Mouse (Mus musculus): ENCODE results near the gene Zfp14. TPM values are rescaled to one million over a fixed set of nuclear protein-coding genes. Genes with fewer than 3 reads are reported as not detected.

Zfp14 gene
- 5.7 and 6.3 TPM in 2 replicates for polyA plus RNA-seq (2016; fragmentation: Nextera tagmentation; extraction: Ambion mirVana)

DNA sequence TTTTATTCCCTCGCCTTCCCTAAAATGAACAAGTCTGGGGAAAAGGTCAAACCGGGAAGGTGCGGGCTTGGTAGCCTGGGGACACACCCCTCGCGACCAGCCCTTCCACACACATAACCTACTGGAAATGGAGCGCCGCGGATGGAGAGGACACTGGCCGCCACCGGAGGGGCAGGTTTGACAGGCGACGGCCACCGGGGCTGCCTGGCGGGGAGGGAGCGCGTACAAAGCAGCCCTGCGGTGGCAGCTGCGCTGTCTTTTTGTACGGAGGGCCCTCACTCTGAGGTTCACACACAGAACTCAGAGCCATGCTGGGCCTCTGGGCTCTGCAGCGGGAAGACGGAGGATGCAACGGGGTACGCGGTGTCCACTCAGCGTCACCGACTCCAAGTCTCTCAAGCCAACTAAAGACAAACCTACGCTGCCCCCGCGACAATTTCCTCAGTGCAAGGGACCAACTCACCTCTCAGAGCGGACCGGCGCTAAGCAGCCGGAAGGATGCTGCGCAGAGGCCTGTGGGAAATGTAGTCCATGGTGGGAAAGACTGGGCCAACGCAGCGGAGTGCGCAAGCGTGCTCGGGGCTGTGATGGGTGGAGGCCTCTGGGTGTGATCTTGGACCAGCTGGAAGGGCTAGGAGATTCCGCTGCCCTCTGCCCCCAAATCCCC lies at the start of gene Zfp14:
Gene Zfp14 (minus strand): TSS at position 499 of the 667 bp plus-strand sequence.
- Histone ChIP-seq H3K36me3 (peaks cover 12% of the 10 kb centered on the region), H3K27ac (peak within 1 kb of the TSS; percentile 81), H3K9me3 (no peaks in the 10 kb centered on the region), H3K27me3 (no peaks in the 10 kb centered on the region), H3K9ac (peak within 1 kb of the TSS; percentile 85), H3K4me3 (peak within 1 kb of the TSS; percentile 79), H3K4me1 (peaks cover 9% of the 10 kb centered on the region; the same call in 1 of the 2 replicates), H3K4me2 (replicated peaks) (peak within 1 kb of the TSS; percentile 88)
- WGBS = under 1% methylated on average over 40 of the region's 40 CpGs
- ATAC-seq (ENCODE audit: insufficient number of reproducible peaks, insufficient read depth, low FRiP score, low TSS enrichment) = peak; percentile 96

DNA sequence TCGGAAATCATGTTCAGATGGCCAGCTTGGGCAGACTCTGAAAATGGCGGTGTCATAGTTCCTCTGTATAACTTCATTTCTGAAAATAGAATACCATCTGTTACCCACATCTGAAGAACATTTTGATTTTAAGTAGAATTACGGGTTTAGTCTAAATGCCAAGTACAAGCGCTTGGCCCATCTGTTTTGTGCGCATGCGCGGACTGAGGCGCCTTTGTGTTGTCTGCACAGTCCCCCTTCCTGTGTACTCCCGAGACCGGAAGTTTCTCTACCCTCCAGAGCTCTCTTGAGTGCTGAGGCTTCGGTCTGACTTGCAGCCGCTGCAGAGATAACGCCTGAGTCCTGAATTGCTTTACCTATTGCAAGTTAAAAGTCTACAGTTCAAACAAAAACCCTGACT lies 48.1 kb upstream of the Zfp14 start:
- Histone ChIP-seq H3K4me2 (replicated peaks) (no peak overlapping the region), H3K4me1 (peaks cover 10% of the 10 kb centered on the region; the same call in 1 of the 2 replicates), H3K9me3 (peaks cover 20% of the 10 kb centered on the region), H3K27me3 (no peaks in the 10 kb centered on the region), H3K9ac (no peak overlapping the region), H3K27ac (no peak overlapping the region), H3K36me3 (peaks cover 64% of the 10 kb centered on the region), H3K4me3 (no peak overlapping the region)
- WGBS = 94% methylated on average over 13 of the region's 13 CpGs
- no peak for ATAC-seq (ENCODE audit: insufficient number of reproducible peaks, insufficient read depth, low FRiP score, low TSS enrichment)

DNA sequence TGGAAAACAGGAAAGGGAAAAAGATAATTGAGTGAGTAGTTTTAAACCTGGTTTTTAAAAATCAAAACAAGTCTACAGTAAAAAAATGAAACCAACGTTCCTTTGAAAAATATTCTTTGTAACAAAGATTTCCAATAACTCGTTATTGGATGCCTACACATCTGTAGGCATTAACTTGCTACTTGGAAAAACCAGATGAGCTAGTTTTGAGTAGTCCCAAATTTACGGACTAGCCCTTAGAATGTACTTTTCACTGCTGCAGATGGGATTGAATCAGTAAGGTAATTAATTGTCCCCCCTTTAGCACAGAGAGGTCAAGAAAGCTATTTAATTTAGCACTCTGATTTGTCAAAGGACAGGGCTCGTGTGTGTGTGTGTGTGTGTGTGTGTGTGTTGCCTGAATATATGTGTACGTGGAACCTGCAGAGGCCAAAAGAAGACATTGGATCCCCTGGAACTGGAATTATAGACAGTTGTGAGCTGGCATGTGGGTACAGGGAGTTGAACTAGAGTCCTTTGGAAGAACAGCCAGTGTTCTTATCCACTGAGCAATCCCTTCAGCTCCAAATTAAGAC lies 44.5 kb upstream of the Zfp14 start:
- peak overlapping the region; percentile 66 for H3K4me2 ChIP-seq (replicated peaks)
- 7% methylated on average over 5 of the region's 5 CpGs for WGBS
- no peaks in the 10 kb centered on the region for H3K27me3 ChIP-seq
- H3K4me1 ChIP-seq = peaks cover 15% of the 10 kb centered on the region; the same call in 1 of the 2 replicates
- peak overlapping the region; percentile 48; the same call in 1 of the 2 replicates for H3K27ac ChIP-seq
- peak overlapping the region; percentile 66 for H3K9ac ChIP-seq
- peaks cover 32% of the 10 kb centered on the region for H3K36me3 ChIP-seq
- H3K9me3 ChIP-seq = 0 out of 2 replicates have a peak, but pooled peaks cover 3% of the 10 kb centered on the region
- no peak for ATAC-seq (ENCODE audit: insufficient number of reproducible peaks, insufficient read depth, low FRiP score, low TSS enrichment)
- H3K4me3 ChIP-seq = peak overlapping the region; percentile 58

DNA sequence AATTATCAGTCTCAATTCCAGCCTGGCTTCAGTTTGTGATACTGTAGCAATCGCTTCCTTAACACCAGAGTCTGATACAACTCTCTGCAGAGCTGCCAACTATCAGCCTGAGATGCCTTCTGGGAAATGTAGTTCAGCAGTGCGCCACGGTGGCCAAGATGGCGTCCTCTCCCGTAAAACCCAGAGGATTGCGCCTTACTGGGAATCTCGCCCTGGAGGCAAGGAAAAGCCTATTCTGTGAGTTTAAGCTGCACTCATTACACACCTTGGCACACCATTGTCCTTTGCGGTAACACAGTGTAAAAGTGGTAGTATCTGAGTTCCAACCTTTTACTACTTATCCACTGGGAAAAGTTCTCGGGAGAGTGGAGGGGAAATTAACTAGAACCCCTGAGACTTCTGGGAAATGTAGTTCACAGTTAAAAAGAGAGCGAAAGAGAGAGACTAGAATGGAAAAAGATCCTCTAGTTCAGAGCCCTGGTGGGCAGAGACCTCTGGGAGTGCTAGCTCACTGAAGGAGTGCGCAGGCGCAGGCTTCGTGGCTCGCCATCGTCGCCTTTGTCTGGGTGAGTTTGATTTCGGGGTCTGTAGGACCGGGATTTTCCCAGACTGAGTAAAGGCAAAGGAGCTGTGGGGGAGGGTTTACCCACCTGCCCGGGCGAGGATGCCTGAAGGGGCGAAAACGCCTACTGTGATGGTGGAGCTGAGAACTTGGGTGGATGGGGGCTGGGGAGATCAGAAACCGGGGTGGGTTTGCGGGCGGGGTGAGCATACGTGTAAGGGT lies 43.7 kb upstream of the Zfp14 start, which contains the start of gene Zfp260:
Gene Zfp260 (plus strand): TSS at position 132 of the 784 bp plus-strand sequence.
- H3K9me3 ChIP-seq = no peaks in the 10 kb centered on the region
- peak within 1 kb of the TSS; percentile 77 for H3K9ac ChIP-seq
- H3K4me3 ChIP-seq = peak within 1 kb of the TSS; percentile 58
- no peaks in the 10 kb centered on the region for H3K27me3 ChIP-seq
- peak within 1 kb of the TSS; percentile 98 for H3K27ac ChIP-seq
- peaks cover 15% of the 10 kb centered on the region; the same call in 1 of the 2 replicates for H3K4me1 ChIP-seq
- peak within 1 kb of the TSS; percentile 66 for H3K4me2 ChIP-seq (replicated peaks)
- peak; percentile 81 for ATAC-seq (ENCODE audit: insufficient number of reproducible peaks, insufficient read depth, low FRiP score, low TSS enrichment)
- peaks cover 24% of the 10 kb centered on the region for H3K36me3 ChIP-seq
- WGBS = under 1% methylated on average over 26 of the region's 26 CpGs

DNA sequence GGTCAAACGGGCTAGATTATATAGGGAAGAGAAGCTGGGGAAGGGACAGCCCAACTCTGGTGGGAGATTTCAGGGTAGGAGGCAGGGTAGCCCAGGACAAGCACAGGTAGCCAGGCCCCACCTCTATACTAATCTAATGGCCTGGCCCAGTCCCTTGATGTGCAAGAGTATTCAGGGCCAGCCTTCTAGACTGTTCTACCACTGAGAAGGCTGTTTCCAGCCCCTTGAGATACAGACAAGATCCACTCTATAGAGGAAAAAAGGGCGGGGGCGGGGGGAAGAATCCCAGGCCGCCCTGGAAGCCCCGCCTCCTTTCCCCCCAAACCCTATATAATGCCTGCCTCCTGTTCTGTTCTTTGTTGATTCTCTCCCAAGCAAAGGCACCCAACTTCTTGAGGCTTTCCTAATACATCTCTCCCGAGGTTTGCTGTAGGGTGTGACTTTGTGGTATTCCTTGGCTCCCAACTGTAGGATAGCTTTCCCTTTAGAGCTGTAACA lies 42.8 kb upstream of the Zfp14 start:
- H3K4me1 ChIP-seq = peaks cover 21% of the 10 kb centered on the region
- H3K27me3 ChIP-seq = no peaks in the 10 kb centered on the region
- no peaks in the 10 kb centered on the region for H3K9me3 ChIP-seq
- H3K36me3 ChIP-seq = peaks cover 15% of the 10 kb centered on the region
- peak overlapping the region; percentile 49 for H3K4me2 ChIP-seq (replicated peaks)
- peak overlapping the region; percentile 98; the same call in 1 of the 2 replicates for H3K27ac ChIP-seq
- ATAC-seq (ENCODE audit: insufficient number of reproducible peaks, insufficient read depth, low FRiP score, low TSS enrichment) = no peak
- H3K4me3 ChIP-seq = peak overlapping the region; percentile 58
- WGBS = 78% methylated on average over 6 of the region's 6 CpGs
- no peak overlapping the region for H3K9ac ChIP-seq

DNA sequence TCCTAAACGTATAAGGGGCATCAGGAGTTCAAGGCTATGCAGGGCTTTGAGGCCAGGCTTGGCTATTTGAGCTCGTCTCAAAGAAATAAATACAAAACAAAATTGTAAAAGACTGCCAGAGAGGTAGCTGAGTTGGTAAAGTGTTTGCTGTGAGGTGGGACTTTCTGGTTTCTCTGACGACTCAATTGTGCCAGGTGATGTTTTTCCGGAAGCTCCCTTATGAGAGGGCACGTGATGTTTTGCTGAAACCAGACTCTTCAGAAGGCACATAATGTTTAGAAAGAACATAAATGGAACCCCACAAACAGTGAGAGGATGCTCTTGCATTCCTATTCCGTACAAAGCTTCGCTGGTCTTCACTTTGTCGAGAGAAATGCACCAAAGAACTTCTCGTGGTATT lies 41.5 kb upstream of the Zfp14 start:
- ATAC-seq (ENCODE audit: insufficient number of reproducible peaks, insufficient read depth, low FRiP score, low TSS enrichment) = no peak
- peaks cover 5% of the 10 kb centered on the region for H3K36me3 ChIP-seq
- H3K27me3 ChIP-seq = no peaks in the 10 kb centered on the region
- H3K27ac ChIP-seq = no peak overlapping the region
- H3K4me2 ChIP-seq (replicated peaks) = no peak overlapping the region
- peaks cover 31% of the 10 kb centered on the region for H3K4me1 ChIP-seq
- WGBS = 82% methylated on average over 9 of the region's 9 CpGs
- H3K9ac ChIP-seq = no peak overlapping the region
- no peak overlapping the region for H3K4me3 ChIP-seq
- H3K9me3 ChIP-seq = no peaks in the 10 kb centered on the region

DNA sequence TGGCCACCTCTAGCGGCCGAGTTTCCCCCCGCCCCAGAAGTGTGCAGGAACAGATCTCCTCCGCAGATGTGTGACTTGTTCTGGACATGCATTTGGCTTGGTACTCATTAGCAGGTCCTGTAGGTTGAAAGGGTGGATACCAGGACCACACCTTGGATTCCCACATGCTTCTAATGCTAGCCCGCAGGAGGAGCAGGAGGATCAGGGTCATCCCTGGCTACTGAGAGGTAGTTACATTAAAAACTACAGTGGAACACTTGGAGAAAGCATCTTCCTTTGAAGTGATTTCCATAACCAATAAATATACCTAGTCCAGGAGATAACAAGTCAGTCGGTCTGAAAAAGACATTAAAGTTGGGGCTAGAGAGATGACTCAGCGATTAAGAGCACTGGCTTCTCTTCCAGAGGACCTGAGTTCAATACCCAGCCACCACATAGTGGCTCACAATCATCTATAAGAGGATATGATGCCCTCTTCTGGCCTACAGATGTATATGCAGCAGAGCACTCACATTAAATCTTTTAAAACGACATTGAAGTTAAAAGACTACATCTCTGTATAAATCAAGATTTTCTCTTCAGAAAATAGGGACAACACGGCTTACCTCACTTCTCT lies 39.9 kb upstream of the Zfp14 start:
- WGBS = 6% methylated on average over 9 of the region's 9 CpGs
- Histone ChIP-seq H3K9ac (no peak overlapping the region), H3K27ac (peak overlapping the region; percentile 87)

DNA sequence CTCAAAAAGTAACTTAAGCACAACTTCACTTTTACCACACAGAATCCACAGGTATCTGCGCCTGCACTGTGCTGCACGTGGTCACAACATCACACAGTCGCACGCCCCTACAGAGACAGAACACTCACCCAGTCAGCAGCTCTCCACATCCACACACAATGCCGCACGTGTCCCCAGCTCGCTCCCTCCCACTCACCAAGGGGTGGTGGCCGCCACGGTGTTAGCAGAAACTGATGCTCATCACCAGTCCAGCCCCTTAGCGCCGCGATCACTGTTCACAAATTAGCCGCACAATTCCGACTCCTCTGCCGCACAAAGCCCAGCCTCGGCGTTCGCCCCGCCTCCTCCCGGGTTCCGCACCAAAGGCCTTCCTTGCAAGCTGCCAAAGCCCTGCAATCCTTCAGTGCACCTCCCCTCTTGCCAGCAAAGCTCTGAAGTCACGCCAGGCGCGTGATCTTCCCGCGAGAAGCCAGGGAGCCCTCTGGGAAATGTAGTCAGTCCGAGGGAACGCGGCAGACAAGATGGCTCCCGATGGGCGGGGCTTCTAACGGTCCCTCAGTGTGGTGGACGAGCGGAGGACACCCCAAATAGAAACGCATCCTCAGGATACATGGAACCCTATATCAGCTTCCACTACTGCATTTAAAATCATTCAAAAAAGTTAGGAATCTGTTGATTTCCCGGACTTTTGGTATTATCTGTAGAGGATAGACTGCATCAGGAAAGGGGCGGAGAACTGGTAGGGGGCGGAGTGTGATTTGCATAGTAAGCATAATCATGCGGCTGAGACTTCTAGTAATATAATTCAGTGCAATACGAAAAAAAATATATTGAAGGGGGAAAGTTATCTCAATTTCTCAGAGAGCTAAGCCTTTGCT lies 39.2 kb upstream of the Zfp14 start, which contains the start of the genes Gm26920 and Zfp566:
Gene Gm26920 (minus strand): TSS at position 319 of the 878 bp plus-strand sequence.
Gene Zfp566 (minus strand): TSS at position 436 of the 878 bp plus-strand sequence.
- Histone ChIP-seq H3K9ac (peak within 1 kb of the TSS; percentile 74), H3K36me3 (peaks cover 17% of the 10 kb centered on the region), H3K4me2 (replicated peaks) (peak within 1 kb of the TSS; percentile 83), H3K4me3 (peak within 1 kb of the TSS; percentile 70), H3K27ac (peak within 1 kb of the TSS; percentile 87), H3K9me3 (peaks cover 3% of the 10 kb centered on the region; the same call in 1 of the 2 replicates), H3K4me1 (peaks cover 27% of the 10 kb centered on the region), H3K27me3 (no peaks in the 10 kb centered on the region)
- ATAC-seq (ENCODE audit: insufficient number of reproducible peaks, insufficient read depth, low FRiP score, low TSS enrichment) = peak; percentile 89
- WGBS = under 1% methylated on average over 40 of the region's 40 CpGs

More for the DNA sequence above, 39.9 kb upstream of the Zfp14 start:
- Histone ChIP-seq H3K9me3 (no peaks in the 10 kb centered on the region), H3K4me3 (peak overlapping the region; percentile 70), H3K27me3 (no peaks in the 10 kb centered on the region), H3K36me3 (peaks cover 10% of the 10 kb centered on the region), H3K4me1 (peaks cover 27% of the 10 kb centered on the region), H3K4me2 (replicated peaks) (peak overlapping the region; percentile 83)
- 0 out of 2 replicates have a peak, but pooled peaks have one; percentile 2 for ATAC-seq (ENCODE audit: insufficient number of reproducible peaks, insufficient read depth, low FRiP score, low TSS enrichment)

DNA sequence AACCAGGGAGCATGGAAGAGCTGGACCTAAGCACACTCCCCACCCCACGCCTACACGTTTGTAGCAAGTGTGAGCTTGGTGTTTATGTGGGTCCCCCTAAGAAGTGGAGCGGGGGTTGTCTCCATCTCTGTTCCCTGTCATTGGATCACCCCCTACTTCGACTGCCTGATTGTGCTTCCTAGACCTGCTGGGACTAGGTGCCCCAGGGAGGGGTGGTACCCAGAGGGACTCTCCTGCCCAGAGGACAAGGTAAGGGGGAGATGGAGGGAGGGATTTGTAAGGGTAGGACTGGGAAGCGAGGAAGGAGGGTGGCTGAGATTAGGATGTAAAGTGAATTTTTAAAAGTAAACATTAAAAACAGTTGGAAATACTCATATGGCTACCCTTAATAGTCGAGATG lies 38.2 kb upstream of the Zfp14 start:
- Histone ChIP-seq H3K4me1 (peaks cover 27% of the 10 kb centered on the region), H3K9me3 (peaks cover 5% of the 10 kb centered on the region; the same call in 1 of the 2 replicates), H3K36me3 (peaks cover 26% of the 10 kb centered on the region), H3K4me2 (replicated peaks) (peak overlapping the region; percentile 83), H3K27ac (peak overlapping the region; percentile 87; the same call in 1 of the 2 replicates), H3K4me3 (peak overlapping the region; percentile 70), H3K27me3 (no peaks in the 10 kb centered on the region), H3K9ac (peak overlapping the region; percentile 74)
- 6% methylated on average over 6 of the region's 6 CpGs for WGBS
- ATAC-seq (ENCODE audit: insufficient number of reproducible peaks, insufficient read depth, low FRiP score, low TSS enrichment) = no peak

DNA sequence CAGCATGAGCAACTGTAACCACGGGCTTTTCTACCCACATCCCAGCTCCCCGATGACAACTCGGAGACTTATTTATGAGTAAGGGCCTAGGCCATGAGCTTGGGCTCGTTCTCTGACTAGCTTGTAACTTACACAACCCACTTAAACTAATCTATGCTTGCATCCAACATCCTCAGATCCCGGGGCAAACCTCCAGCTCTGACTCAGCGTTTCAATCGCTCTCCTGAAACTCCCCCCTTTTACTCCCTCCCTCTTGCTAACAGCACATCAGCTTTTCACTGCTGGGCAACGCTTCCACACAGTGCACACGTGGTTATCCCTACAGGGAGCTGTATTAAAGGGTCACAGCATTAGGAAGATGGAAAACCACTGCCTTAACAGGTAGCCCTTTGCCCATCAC lies 35.3 kb upstream of the Zfp14 start:
- 94% methylated on average over 9 of the region's 9 CpGs for WGBS
- Histone ChIP-seq H3K4me3 (no peak overlapping the region), H3K9me3 (peaks cover 5% of the 10 kb centered on the region; the same call in 1 of the 2 replicates), H3K4me2 (replicated peaks) (no peak overlapping the region), H3K4me1 (peaks cover 21% of the 10 kb centered on the region), H3K27me3 (no peaks in the 10 kb centered on the region), H3K9ac (no peak overlapping the region), H3K36me3 (peaks cover 40% of the 10 kb centered on the region), H3K27ac (no peak overlapping the region)
- ATAC-seq (ENCODE audit: insufficient number of reproducible peaks, insufficient read depth, low FRiP score, low TSS enrichment) = no peak
